ENCODE assay signal across 21 mouse cellular contexts in genomic region chr14:34561647-34562046, GRCm38 (mm10). TPM values are rescaled to one million over a fixed set of nuclear protein-coding genes. Genes with fewer than 3 reads are reported as not detected.
"Had no signal": no experiment of that assay in that cellular context is flagged by ENCODE, and none has a peak within 500 bp of the region (broad histone marks: within the 10 kb centered on the region; RNA-seq: fewer than 3 reads in every experiment).

No protein-coding gene starts in this region.

- H3K9me3 ChIP-seq: liver, embryonic 13.5 days; lung, embryonic 15.5 days; midbrain, embryonic 12.5 days; neural tube, embryonic 13.5 days; stomach, embryonic 15.5 days had no signal

- H3K4me3 ChIP-seq: left cerebral cortex, adult 2 months; liver, embryonic 13.5 days; lung, embryonic 15.5 days; midbrain, embryonic 12.5 days; neural tube, embryonic 13.5 days; stomach, embryonic 15.5 days had no signal

- H3K9ac ChIP-seq: liver, embryonic 13.5 days; liver, postnatal 0 days; lung, embryonic 15.5 days; midbrain, embryonic 12.5 days; neural tube, embryonic 13.5 days; stomach, embryonic 15.5 days had no signal

- DNase-seq: kidney, adult 18-20 months; kidney, postnatal 14 days; liver, embryonic 13.5 days; liver, postnatal 0 days; right cerebral cortex, postnatal 14 days; thymus, adult 2 months; thymus, postnatal 25 days had no signal

- H3K4me2 ChIP-seq: liver, embryonic 13.5 days; lung, embryonic 15.5 days; midbrain, embryonic 12.5 days; neural tube, embryonic 13.5 days; stomach, embryonic 15.5 days had no signal

- H3K36me3 ChIP-seq: liver, embryonic 13.5 days; lung, embryonic 15.5 days; midbrain, embryonic 12.5 days; neural tube, embryonic 13.5 days; stomach, embryonic 15.5 days had no signal

- H3K27me3 ChIP-seq: liver, embryonic 13.5 days; lung, embryonic 15.5 days; midbrain, embryonic 12.5 days; neural tube, embryonic 13.5 days; stomach, embryonic 15.5 days had no signal

- H3K4me1 ChIP-seq: liver, embryonic 13.5 days; midbrain, embryonic 12.5 days; neural tube, embryonic 13.5 days had no signal

- ATAC-seq: liver, postnatal 0 days; midbrain, embryonic 16.5 days had no signal

- H3K27ac ChIP-seq: left cerebral cortex, adult 2 months; liver, embryonic 13.5 days; lung, embryonic 15.5 days; midbrain, embryonic 12.5 days; neural tube, embryonic 13.5 days; stomach, embryonic 15.5 days had no signal

RNA-seq across cellular contexts. Expression of gene Ldb3, which starts 26.8 kb away (rescaled TPM):
- total RNA-seq: megakaryocyte-erythroid progenitor cell, adult 5-6 weeks had no signal

RNA-seq across cellular contexts. Expression of gene Opn4, which starts 38.3 kb away (rescaled TPM):
- total RNA-seq: layer of hippocampus, postnatal 25 days; left cerebral cortex, adult 2 months; left cerebral cortex, postnatal 14 days; megakaryocyte-erythroid progenitor cell, adult 5-6 weeks had no signal
- polyA plus RNA-seq: liver, embryonic 13.5 days; liver, postnatal 0 days; midbrain, embryonic 12.5 days; midbrain, embryonic 16.5 days; neural tube, embryonic 13.5 days; spleen, adult 2 months; stomach, embryonic 15.5 days; urinary bladder, adult 2 months had no signal

RNA-seq across cellular contexts. Expression of gene 9230112D13Rik, which starts 39.0 kb away (rescaled TPM):
- total RNA-seq: layer of hippocampus, postnatal 25 days; left cerebral cortex, adult 2 months; left cerebral cortex, postnatal 14 days; megakaryocyte-erythroid progenitor cell, adult 5-6 weeks had no signal
- polyA plus RNA-seq: kidney, embryonic 14.5 days; limb, embryonic 14.5 days; liver, embryonic 13.5 days; liver, postnatal 0 days; lung, embryonic 15.5 days; midbrain, embryonic 12.5 days; midbrain, embryonic 16.5 days; neural tube, embryonic 13.5 days; spleen, adult 2 months; stomach, embryonic 15.5 days; testis, adult 2 months; thymus, adult 2 months had no signal

RNA-seq across cellular contexts. Expression of gene Bmpr1a, which starts 58.5 kb away (rescaled TPM):
- total RNA-seq: megakaryocyte-erythroid progenitor cell, adult 5-6 weeks had no signal
